Mouse (Mus musculus): ENCODE results near the gene Klhl31.

Klhl31 gene

GRCm38 (mm10) chr9:77636450-77636951 lies at the start of gene Klhl31:
Gene Klhl31 (plus strand): TSS chr9:77636500.
- DNase-seq (ENCODE audit: inconsistent age in 2 of 2, low spot score in 1 of 2) = no peak

DNA sequence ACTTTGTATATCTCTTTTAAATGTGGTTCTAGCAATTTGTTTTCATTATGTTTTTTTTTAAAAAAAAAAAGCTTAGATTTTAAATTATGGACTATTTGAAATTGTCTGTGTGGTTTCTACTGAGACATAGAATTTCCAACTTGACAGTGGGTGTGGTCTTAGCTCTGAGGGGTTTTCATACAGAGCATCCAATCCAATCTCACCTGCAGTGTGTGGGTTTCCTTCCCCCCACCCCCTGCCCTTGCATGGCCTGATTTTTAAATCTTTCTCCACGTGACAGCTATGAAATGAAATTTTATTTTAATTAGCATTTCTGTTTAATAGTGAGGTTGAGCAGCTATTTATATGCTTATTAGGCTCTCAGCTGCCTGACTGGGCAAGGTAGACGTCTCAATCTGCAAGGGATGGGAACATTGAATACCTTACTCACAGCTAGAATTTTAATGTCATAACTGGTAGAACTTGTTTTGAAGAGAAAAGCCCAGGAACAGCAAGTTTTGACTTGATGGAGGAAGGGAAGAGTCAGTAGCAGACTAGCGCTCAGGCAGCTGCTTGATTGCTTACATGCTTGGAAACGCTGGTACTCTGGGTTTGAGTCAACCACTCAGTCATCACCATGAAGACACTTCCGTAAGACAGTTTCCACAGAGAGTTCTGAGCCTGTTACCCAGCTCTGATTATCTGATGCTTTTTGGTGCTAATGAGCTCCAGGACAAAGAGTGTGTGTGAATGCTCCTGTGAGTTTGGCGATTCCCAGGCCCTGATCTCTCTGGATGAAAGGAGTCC lies 49.3 kb upstream of the Klhl31 start:
- no peak for DNase-seq (ENCODE audit: inconsistent age in 2 of 2, low spot score in 1 of 2)

DNA sequence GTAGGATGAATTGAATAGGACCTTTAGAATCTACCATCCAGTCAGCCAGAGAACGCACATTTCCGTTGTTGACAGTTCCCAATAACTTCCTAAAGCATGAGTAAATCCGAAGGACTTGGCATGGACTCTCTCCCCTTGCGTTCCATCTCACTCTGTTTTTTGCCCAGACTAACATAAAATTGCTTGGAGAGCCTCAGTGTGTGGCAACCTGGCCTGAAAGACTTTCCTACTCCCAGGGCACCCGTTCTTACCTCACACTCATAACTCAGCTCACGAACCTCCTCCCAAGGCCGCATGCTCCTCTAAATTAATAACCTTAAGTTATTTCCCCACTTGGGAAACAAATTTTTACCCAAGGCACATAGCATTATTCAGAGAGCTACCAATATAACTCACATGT lies 48.7 kb upstream of the Klhl31 start:
- DNase-seq (ENCODE audit: inconsistent age in 2 of 2, low spot score in 1 of 2) = peak in 1 of 2 experiments; percentile 39

DNA sequence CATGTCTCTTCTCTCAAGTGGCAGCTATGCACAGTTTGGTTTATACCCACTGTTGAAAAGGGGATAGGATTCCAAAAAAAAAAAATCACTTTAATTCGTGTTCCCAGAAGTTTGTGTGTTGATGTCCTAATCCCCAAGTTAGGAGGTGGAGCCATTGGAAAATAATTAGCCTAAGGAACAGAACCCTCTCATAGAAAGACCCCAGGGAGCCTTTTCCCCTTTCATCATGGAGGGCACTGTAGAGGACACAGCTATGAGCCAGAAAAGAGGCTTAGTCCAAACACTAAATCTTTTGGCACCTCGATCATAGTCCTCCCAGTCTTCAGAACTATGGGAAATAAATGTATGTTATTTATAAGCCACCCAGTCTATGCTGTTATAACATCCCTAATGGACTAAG lies 46.8 kb upstream of the Klhl31 start:
- no peak for DNase-seq (ENCODE audit: inconsistent age in 2 of 2, low spot score in 1 of 2)

DNA sequence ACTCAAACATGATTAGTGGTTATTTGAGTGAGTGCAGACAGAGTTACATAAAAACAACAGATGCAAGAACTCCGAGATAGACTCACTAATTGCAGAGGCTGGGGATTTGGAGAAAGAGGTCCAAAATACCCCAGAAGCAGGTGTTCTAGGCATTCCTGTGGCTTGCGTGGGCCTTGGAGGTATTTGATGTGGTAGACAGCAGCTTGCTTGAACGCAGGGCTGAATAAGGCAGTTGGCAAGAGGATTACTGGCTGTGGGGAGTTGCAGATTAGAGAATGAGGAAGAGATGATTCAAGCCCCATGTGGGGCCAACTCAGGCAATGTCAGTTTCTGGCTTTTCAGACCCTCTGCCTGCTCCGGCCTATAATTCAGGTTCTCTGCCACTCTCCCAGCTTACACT lies 43.9 kb upstream of the Klhl31 start:
- DNase-seq (ENCODE audit: inconsistent age in 2 of 2, low spot score in 1 of 2) = no peak

DNA sequence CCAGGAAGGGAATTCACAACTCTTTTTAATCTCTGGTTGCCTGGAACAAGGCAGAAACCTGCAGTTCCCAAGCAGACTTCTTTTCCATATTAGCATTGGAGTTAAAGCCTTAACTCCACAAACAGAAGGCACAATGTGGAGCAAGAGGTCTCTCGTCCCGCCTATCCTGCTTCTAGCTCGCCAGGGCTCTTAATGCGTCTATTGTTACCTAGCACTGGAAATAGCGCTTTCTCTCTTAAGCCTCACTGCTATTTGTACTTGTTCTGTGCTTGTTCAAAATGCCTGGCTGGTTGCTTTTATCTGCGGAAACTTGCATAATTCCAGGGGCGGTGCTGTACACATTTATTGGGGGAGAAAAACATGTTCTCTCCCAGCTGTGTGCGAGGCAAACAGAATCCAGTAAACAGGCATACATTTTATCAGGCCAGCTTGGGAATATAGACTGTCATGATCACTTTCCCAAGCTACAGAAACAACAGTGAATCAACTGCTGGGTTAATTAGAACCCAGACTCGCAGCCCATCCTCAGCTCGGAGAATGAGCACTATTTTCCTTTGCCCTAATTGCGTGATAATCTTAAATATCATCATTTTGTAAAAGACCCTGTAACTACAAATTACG lies 41.2 kb upstream of the Klhl31 start:
- no peak for DNase-seq (ENCODE audit: inconsistent age in 2 of 2, low spot score in 1 of 2)

DNA sequence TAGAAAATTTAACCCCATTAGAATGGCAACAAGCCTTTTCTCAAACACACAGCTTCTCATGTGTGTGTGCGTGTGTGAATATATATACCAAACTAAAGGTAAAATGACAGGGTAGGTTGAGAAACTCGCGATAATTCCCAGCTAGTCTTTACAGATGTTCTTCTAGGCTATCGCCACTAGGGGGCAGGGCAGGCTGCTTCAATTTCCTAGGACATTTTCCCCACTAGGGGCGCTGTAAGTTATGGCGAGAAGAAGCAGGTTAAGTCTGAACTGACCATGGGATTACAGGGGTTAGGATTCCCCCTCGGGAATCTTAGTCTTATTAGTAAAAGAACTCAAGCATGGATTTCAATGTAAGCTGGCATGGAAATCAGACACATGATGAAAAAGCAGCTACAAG lies 39.9 kb upstream of the Klhl31 start:
- DNase-seq (ENCODE audit: inconsistent age in 2 of 2, low spot score in 1 of 2) = peak; percentile 71 to 95

DNA sequence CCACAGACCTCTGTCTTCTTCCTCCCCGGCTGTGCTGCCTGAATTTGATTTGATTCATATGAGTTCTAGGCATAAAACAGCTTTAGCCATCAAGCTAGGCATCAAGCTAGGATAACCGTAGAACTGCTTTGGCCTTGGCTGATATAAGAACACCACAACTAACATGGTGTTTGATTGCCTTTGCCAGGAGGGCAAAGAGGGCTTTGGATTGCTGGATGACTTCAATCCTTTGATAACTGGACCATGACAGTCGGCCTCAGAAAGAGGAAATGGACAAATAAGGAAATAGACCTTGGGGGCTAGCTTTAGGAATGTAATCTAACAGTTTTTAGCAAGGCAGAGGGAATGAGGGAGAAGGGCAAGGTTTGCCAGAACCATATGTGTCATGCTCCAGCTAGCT lies 37.7 kb upstream of the Klhl31 start:
- peak in 1 of 2 experiments; percentile 51 for DNase-seq (ENCODE audit: inconsistent age in 2 of 2, low spot score in 1 of 2)

GRCm38 (mm10) chr9:77602302-77603266 lies 33.7 kb upstream of the Klhl31 start:
- peak in 1 of 2 experiments; percentile 56 for DNase-seq (ENCODE audit: inconsistent age in 2 of 2, low spot score in 1 of 2)

- DNase-seq (ENCODE audit: inconsistent age in 2 of 2, low spot score in 1 of 2) = no peak
Measured at GRCm38 (mm10) chr9:77603965-77604509, 32.3 kb upstream of the Klhl31 start.

DNA sequence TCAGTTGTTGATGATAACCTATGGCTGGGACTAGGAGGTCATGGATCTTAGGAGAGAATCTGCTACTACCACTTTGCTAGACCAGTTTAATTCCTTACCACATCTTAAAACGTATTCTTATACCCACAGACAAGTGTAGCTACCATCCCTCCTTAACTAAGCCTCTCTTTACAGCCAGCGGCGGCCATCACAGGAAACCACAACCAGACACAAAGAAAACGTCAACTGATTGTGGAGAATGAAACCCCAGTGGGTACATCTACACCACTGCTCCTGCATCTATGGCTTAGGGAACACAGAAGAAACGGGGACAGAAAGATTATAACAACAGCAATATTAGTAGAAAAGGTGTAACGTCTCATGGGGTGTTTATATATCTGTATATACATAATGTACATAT lies 29.0 kb upstream of the Klhl31 start:
- DNase-seq (ENCODE audit: inconsistent age in 2 of 2, low spot score in 1 of 2) = no peak

DNA sequence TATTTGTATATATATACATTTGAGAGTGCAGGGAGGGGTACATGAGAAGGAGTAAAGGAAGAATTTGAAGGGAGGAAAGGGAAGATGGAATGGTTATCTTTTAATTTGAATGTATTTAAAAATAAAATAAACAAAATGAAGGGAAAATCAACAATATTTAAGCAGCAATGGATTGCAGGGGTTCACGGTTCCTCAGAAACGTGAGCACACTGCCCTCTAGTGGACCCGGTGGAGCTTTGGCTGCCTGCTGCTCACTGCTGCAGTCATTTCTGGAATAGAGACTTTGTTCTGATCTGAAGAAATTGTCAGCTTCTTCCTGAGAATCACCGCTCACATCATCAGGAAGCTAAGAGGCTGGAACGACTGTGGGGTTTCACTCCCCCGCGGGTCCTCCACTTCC lies 28.5 kb upstream of the Klhl31 start:
- peak; percentile 47 to 78 for DNase-seq (ENCODE audit: inconsistent age in 2 of 2, low spot score in 1 of 2)

DNA sequence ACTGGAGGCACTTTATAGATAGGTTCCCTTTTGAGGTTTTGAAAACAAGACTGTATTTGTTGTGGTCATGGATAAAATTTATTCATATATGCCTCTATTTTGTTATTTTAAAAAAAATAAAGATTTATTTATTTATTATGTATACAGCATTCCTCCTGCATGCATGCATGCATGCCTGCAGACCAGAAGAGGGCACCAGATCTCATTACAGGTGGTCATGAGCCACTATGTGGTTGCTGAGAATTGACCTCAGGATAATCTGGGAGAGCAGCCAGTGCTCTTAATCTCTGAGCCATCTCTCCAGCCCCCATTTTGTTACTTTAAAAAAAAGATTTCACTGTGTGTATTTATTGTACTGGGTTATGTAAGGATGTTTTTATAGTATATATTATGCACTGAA lies 25.5 kb upstream of the Klhl31 start:
- DNase-seq (ENCODE audit: inconsistent age in 2 of 2, low spot score in 1 of 2) = peak in 1 of 2 experiments; percentile 38

DNA sequence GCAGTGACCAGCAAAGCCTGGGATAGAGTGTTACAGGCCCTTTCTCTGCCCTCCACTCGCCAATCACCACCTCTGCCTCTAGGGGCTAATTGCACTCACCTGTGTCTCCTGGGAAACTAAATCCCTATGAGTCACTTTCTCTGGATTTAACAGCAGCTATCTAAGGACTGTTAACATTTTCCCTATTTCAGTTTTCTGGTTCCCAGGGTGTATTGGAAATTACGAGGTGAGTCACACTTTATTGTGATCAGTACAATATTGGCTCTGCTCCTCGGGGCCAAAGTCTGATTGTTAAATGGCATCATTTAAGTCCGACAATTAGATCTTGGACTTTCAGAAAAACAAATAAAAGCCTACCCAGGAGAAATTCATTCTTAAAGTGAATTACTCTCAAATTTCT lies 24.0 kb upstream of the Klhl31 start:
- DNase-seq (ENCODE audit: inconsistent age in 2 of 2, low spot score in 1 of 2) = no peak

GRCm38 (mm10) chr9:77615868-77616267 lies 20.4 kb upstream of the Klhl31 start:
- no peak for DNase-seq (ENCODE audit: inconsistent age in 2 of 2, low spot score in 1 of 2)

DNA sequence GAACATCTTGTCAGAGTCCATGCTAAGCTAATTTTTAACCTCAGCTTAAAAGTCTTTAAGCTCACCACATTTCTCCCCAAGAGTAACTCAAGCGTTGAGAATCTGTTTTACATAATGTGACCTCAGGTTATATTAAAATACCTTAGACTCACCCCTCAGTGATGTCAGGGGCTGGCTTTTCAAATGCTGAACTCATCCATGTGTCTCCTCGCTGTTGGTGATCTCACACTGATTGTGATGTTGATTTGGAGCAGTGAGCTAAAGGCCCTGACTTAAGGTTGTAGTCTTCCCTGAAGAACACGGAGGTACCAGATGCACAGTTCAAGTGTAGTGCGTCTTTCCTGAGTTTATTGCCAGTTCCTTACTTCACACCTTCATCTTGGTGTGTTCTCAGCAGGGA lies 19.5 kb upstream of the Klhl31 start:
- no peak for DNase-seq (ENCODE audit: inconsistent age in 2 of 2, low spot score in 1 of 2)

GRCm38 (mm10) chr9:77617751-77618150 lies 18.5 kb upstream of the Klhl31 start:
- no peak for DNase-seq (ENCODE audit: inconsistent age in 2 of 2, low spot score in 1 of 2)

DNA sequence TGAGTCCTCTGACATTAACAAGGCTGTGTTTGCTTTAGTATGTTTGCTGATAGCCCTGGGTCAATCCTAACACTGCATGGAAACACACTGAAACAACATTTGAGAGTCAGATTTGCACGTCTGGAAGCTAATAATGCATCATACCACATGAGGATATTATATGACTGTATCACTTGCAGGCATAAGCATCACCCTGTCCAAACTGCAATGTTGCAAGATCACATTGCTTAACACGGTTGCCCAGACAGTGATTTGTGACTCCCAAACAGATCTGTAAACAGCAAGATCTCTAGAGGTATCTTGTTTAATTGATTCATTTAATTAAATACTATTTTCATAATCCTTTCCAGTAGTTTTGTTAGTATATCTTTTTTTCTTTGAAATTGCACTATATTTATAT lies 17.9 kb upstream of the Klhl31 start:
- DNase-seq (ENCODE audit: inconsistent age in 2 of 2, low spot score in 1 of 2) = no peak

- no peak for DNase-seq (ENCODE audit: inconsistent age in 2 of 2, low spot score in 1 of 2)
Measured at GRCm38 (mm10) chr9:77620077-77620476, 16.2 kb upstream of the Klhl31 start.

DNA sequence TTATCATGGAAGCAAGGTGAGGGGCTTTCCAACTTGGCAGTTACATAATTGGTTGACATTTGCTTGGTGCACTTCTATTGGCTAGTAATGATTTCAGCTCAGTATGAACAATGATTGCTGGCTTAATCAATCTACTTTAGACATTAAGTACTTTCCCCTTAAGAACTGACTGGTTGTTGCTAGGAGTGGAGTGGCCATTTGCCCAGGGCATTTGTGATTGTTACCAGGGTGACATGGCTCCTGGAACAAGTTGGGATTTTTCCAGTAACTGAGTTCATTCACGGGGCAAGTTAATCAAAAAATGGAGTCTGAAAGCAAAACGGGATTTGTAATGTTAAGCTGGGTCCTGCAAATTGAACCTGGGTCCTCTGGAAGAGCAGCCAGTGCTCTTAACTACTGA lies 15.8 kb upstream of the Klhl31 start:
- peak; percentile 40 to 70 for DNase-seq (ENCODE audit: inconsistent age in 2 of 2, low spot score in 1 of 2)

DNA sequence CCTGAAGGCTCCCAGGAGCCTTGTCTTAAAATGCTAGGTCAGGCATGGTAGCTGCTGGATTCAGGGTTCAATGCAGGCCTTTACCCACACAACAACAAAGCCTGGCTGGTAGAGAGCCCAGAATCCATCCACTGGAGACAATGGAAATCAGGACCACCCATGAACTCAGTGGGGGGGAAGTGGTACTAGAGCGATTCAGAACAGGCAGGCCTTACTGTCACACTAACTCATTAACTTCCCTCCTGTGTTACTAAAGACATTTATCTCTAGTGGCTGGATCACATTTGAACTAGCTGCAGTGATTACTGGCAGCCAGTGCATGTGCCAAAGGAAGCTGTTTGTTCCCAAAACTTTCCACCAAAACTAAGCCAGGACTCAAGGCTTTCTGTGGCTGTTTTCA lies 13.4 kb upstream of the Klhl31 start:
- DNase-seq (ENCODE audit: inconsistent age in 2 of 2, low spot score in 1 of 2) = peak in 1 of 2 experiments; percentile 38

Measured in adrenal gland, adult (tissue).